Mouse (Mus musculus) bone marrow, adult 2 months (tissue): Measurements from ENCODE around the gene Commd3. TPM values are rescaled to one million over a fixed set of nuclear protein-coding genes. Genes with fewer than 3 reads are reported as not detected.

Experiments used
- H3K27ac ChIP-seq: fragments of 200-500 bp; 2 replicates; pipeline ENCODE4 v1.5.1; 2012; ENCODE audit warnings: low read depth, mild to moderate bottlenecking, control low read depth, inconsistent platforms, low read length; ENCODE audit not compliant: control insufficient read depth, poor library complexity, insufficient read depth
- H3K4me1 ChIP-seq: fragments of 200-500 bp; 2 replicates; pipeline ENCODE4 v1.6.1; 2011; ENCODE audit warnings: low read length; ENCODE audit not compliant: control insufficient read depth, insufficient read depth
- H3K4me3 ChIP-seq: fragments of 200-500 bp; replicated peaks from 2 replicates; pipeline ENCODE3; 2011; ENCODE audit warnings: mild to moderate bottlenecking, low read depth, low read length, control low read depth; ENCODE audit not compliant: control insufficient read depth
- CTCF ChIP-seq: fragments of 200-500 bp; IDR thresholded peaks from 2 replicates; pipeline ENCODE4 v1.5.1; 2011; ENCODE audit warnings: low read length, control low read depth; ENCODE audit not compliant: control insufficient read depth, insufficient read depth
- POLR2A ChIP-seq: fragments of 200-500 bp; IDR thresholded peaks from 2 replicates; pipeline ENCODE4 v1.6.1; 2011; ENCODE audit warnings: low read depth, mild to moderate bottlenecking, control low read depth, low read length, borderline replicate concordance; ENCODE audit not compliant: control insufficient read depth
- WGBS: fragments of 180-500 bp; shearing (Covaris S2); methylation state at CpG from one replicate; pipeline ENCODE4 v1.1.7; 2018; 5-methylcytosine and 5-hydroxymethylcytosine counted together
- polyA plus RNA-seq: library from polyadenylated mRNA; stranded (reverse); fragments of >200 nt; gene quantifications from 2 replicates; pipeline ENCODE4 v1.2.4, GENCODE M21; 2011; ENCODE audit warnings: low replicate concordance; ENCODE audit not compliant: missing spikeins, insufficient read depth, insufficient read length

The Commd3 gene
- polyA plus RNA-seq, 1 experiment = 87.4 TPM

GRCm38 (mm10) chr2:18679701-18680100 lies 7.5 kb downstream of the Commd3 start:
- H3K4me3 ChIP-seq = no peak overlapping the region
- no peaks in the 10 kb centered on the region; the same call in 1 of the 2 replicates for H3K4me1 ChIP-seq
- WGBS = 83% methylated on average over 2 of the region's 2 CpGs
- TF ChIP-seq CTCF = no peak
- no peak overlapping the region for H3K27ac ChIP-seq

GRCm38 (mm10) chr2:18680501-18680900 lies 8.3 kb downstream of the Commd3 start:
- H3K4me3 ChIP-seq = peak overlapping the region; percentile 28
- TF ChIP-seq CTCF (no peak), POLR2A (no peak)
- WGBS = 3% methylated on average over 4 of the region's 4 CpGs
- no peak overlapping the region for H3K27ac ChIP-seq
- H3K4me1 ChIP-seq = no peaks in the 10 kb centered on the region; the same call in 1 of the 2 replicates

GRCm38 (mm10) chr2:18680961-18681360 lies 8.8 kb downstream of the Commd3 start:
- H3K27ac ChIP-seq = no peak overlapping the region; the same call in 1 of the 2 replicates
- no peaks in the 10 kb centered on the region; the same call in 1 of the 2 replicates for H3K4me1 ChIP-seq
- H3K4me3 ChIP-seq = peak overlapping the region; percentile 28
- 3% methylated on average over 28 of the region's 29 CpGs for whole genome bisulfite sequencing
- no peak for TF ChIP-seq POLR2A
- TF ChIP-seq CTCF = no peak

- Histone ChIP-seq H3K4me3 (no peak overlapping the region), H3K27ac (no peak overlapping the region), H3K4me1 (peaks cover 2% of the 10 kb centered on the region)
- TF ChIP-seq CTCF (no peak), POLR2A (no peak)
- WGBS = 83% methylated on average over 5 of the region's 5 CpGs
Measured at GRCm38 (mm10) chr2:18684062-18684461, 11.9 kb downstream of the Commd3 start.

- no peak overlapping the region for H3K4me3 ChIP-seq
- TF ChIP-seq CTCF (no peak), POLR2A (no peak)
- no peak overlapping the region for H3K27ac ChIP-seq
- peaks cover 2% of the 10 kb centered on the region for H3K4me1 ChIP-seq
- WGBS = 72% methylated on average over 6 of the region's 6 CpGs
Measured at GRCm38 (mm10) chr2:18686386-18686785, 14.2 kb downstream of the Commd3 start.

GRCm38 (mm10) chr2:18686826-18687519 lies 14.8 kb downstream of the Commd3 start:
- Histone ChIP-seq H3K4me3 (no peak overlapping the region), H3K27ac (no peak overlapping the region), H3K4me1 (peaks cover 2% of the 10 kb centered on the region)
- TF ChIP-seq CTCF = no peak
- no peak for TF ChIP-seq POLR2A
- 84% methylated on average over 8 of the region's 8 CpGs for WGBS

- Histone ChIP-seq H3K4me3 (no peak overlapping the region), H3K4me1 (peaks cover 2% of the 10 kb centered on the region), H3K27ac (no peak overlapping the region)
- WGBS = 18% methylated on average over 9 of the region's 9 CpGs
- no peak for TF ChIP-seq POLR2A
Measured at GRCm38 (mm10) chr2:18687671-18688170, 15.5 kb downstream of the Commd3 start.

GRCm38 (mm10) chr2:18688286-18688685 lies 16.1 kb downstream of the Commd3 start:
- peak overlapping the region; percentile 26 for H3K4me3 ChIP-seq
- no peak overlapping the region for H3K27ac ChIP-seq
- TF ChIP-seq CTCF = no peak
- no peak for TF ChIP-seq POLR2A
- H3K4me1 ChIP-seq = peaks cover 2% of the 10 kb centered on the region
- 37% methylated on average over 6 of the region's 6 CpGs for WGBS

- Histone ChIP-seq H3K27ac (no peak overlapping the region), H3K4me1 (peaks cover 2% of the 10 kb centered on the region), H3K4me3 (peak overlapping the region; percentile 26)
- WGBS = 2% methylated on average over 45 of the region's 45 CpGs
- TF ChIP-seq CTCF (no peak), POLR2A (peak; percentile 33; the same call in 1 of the 2 replicates)
Measured at GRCm38 (mm10) chr2:18688708-18689063, 16.5 kb downstream of the Commd3 start.
